Mouse (Mus musculus) layer of hippocampus, adult 9-10 months (tissue): ENCODE results near the gene Cfap298.

Source experiments
- DNase-seq: peaks from one replicate; pipeline ENCODE4 v3.0.0; 2022; ENCODE audit warnings: low spot score

Cfap298 gene

DNA sequence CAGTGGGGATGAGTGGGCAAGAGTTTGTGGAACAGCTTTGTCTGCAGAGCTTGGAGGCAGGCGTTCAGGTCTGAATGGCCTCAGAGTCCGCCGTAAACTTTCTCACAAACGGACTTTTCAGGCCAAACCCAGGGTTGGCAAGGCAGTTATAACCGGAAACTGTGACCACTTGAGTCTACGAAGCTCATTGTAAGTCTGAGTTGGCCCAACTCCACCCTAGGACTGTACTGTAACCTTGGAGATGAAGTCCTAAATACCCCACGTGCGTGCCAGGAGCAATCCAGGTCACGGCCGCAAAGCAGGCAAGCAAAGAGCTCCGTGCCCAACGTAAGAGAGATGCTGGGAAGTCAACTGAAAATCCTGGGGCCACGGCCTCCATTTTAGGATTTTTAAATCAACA, 23.1 kb downstream of the Cfap298 start:
- no peak for DNase-seq

DNA sequence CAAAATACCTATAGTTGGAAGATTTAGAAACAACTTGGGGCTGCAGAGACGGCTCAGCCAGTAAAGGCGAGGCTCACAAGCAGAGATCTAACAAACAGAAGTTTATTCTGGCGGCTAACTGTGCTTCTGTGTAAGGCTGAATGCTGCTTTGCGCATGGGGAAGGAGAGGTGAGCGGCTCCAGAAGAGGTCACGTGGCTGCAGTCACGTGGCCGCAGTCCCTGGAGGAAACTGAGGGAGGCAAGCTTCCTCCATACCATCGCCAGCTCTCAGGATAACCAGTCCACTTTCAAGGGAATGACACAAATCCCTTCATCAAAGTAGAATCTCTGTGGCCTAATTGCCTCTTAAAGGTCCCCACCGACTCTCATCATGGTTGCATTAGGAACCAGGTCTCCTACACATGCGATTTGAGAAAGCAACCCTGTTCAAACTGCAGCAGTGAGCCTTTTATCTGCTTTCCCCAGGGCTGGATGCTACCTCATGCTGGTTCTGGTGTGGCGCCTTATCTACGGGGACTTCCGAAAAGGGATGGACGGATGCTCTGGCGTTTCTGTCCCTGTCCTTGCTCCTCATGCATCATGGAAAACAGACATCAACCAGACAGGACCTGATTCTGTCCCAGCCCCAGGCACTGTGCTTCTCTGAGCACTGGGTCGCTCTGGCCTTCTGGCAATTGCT, 23.9 kb downstream of the Cfap298 start:
- DNase-seq = no peak

DNA sequence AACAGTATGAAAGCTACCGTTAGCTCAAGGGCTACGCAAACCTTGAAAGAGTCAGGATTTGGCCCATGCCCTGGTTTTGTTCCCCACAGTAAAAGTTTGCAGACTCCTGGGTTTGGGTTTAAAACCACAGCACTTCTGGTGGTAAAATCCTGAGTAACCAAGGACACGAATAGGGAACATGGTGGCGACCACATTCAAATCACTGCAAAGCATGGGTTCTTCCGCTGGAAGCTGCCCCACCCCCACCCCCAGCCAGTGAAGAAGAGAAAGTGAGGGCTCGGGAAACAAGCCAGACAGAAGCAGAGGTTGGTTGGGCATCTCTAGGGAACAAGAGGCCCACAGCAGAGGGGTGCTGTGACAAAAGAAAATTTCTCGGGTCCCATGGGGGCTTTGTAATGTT, 27.7 kb downstream of the Cfap298 start:
- DNase-seq = no peak

DNA sequence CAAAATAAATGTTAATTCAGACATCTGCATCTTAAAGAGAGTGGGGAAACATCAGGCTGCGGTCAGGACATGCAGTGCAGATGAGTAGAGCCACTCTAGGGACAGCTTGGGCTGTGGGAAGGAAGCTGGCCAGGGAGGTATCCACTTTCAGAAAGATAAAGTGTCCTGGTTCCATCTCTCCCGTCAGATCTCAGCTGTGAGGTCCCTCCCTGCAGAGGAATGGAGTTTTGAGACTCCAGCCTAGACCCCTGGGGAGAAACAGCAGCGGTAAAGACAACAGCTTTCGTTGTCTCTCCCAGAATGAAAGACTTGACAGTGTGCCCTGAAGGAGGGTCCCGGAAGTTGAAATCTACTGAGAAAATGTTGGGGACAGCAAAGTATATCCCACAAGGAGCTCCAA, 31.6 kb downstream of the Cfap298 start:
- DNase-seq = no peak

DNA sequence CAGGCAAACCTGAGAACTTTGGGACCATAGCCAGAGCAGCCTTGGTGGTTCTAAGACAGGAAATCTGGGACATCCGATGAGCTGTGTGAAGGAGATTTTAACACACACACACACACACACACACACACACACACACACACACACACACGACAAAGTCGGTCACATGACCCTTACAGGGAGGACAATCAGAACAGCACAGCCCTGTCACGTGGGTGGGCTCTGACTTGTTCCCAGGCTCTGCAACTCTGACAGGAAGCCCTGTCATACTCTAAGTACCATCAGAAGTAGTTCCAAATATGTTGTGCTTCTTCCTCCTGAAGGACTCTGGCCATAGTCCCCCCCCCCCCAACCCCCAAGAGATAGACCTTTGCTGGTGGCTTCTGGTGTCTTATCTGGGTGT, 33.5 kb downstream of the Cfap298 start:
- no peak for DNase-seq

DNA sequence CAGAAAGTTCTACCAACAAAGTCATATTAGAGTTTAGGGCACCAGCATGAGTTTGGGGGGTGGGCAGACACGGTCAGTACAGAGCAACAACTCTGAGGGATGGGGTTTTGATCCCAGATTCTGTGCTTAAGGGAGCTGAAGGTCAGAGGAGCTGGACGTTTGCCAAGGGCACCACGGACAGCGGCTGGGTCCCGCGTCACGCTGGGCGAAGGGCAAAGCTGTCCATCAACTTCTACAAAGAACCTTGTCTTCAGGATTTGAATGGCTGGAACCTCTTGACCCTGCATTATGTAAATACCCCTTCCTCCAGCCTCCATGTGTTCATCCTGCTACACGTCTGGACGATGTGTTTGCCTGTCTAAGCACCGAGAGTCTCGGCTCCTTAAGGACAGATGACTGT, 35.4 kb downstream of the Cfap298 start:
- DNase-seq = no peak

DNA sequence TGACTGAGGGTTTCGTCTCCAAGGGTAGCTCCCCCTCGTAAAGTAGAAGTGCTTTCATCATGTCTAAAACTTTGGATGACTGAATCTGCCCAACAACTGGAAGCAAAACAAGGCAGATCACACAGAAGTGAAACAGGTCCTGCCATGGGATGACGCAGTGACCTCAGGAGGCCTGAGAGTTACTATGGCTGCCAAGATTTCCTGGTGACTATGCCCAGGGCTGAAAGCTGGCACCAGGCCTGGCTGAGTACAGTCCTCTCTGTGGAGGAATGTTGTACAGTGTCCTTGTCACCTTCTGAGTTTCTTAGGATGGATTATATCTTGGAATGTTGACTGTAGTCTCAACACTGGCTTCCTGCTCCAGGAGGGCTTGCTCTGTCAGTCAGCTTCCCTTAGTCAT, 37.3 kb downstream of the Cfap298 start:
- no peak for DNase-seq

DNA sequence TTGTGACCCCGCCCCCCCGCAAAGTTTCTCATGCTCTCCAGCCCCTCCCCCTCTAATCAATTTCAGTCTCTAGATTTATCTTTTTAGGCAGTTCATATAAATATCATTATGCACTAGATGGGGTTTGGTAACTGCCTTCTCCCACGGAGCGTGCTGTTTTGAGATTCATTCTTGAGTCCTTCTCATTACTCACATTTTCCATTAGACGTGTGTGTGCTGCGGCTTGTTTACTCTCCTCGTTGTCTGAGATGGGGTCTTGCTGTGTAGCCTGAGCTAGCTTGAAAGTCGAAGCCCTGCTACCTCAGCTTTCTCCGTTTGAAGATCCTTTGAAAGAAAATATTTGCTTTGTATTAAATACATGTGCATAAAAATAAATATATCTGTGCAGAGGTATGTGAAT, 41.1 kb downstream of the Cfap298 start:
- DNase-seq = no peak

DNA sequence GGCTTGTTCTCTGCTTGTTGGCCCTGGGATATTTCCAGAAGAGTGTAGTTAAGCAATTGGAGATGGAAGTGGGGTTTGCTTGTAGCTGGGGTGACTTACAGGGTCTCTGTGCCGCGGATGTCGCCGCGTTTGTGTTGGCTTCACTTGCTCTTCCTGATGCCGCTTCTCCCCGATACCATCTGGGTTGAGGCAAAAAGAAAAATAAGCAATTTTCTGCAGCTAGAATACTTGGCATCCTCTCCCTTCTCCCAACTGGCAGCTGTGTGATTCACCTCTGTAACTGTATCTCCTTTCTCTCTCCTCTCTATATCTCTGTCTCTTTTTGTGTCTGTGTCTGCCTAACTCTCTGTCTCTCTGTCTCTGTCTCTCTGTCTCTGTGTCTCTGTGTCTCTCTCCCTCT, 41.9 kb downstream of the Cfap298 start:
- no peak for DNase-seq

DNA sequence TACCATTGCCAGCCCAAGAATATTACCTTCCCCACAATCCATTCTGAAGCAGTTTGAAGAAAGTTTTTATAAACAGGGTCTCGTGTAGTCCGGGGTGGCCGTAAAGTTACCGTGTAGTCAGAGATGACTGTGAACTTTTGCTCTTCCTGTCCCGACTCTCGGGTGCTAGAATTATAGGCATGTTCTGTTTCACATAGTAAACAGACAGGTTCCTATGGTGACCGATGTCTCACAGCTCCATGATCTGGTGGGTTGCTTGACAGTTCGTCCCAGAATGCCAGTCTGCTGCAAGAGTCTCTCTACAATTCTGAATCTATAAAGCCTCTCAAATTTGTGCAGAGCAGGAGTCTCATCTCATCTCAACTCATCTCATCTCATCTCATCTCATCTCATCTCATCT, 42.8 kb downstream of the Cfap298 start:
- DNase-seq = no peak

DNA sequence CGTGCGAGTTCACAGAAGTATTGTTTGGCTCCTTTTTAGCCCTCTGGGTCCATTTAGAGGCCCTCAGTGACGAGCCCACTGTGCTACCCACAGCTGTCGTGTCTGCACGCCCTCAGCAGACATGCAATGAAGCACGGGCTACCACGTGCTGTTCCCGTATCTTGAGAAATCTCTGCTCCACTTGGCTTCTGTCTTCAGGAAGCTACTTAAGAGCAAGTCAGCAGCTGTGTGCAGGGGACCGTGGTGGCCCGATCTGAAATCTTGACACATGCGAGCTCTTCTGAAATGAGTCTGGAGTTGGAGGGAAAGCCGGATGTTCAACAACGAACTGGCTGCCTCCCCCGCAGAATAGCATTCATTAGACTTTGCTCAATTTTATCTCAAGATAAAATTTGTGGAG, 43.3 kb downstream of the Cfap298 start:
- no peak for DNase-seq

DNA sequence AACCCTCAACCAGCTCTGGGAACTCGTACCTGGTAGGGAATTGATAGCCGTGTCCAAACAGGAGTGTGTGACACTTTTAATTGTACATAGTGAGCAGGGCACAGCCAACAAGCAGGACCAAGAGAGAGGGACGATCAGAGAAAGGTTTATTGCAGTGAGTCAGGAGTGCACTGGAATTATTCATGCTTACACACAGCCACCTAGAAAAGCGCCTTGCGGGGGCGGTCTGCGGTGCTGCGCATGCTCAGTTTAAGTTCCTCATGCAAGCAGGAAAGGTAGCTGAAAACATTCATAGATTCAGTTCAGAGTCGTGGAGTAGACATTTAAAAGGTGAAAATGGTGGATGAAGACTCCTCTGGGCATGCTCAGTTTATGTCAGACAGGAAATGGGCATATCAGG, 44.2 kb downstream of the Cfap298 start:
- no peak for DNase-seq

DNA sequence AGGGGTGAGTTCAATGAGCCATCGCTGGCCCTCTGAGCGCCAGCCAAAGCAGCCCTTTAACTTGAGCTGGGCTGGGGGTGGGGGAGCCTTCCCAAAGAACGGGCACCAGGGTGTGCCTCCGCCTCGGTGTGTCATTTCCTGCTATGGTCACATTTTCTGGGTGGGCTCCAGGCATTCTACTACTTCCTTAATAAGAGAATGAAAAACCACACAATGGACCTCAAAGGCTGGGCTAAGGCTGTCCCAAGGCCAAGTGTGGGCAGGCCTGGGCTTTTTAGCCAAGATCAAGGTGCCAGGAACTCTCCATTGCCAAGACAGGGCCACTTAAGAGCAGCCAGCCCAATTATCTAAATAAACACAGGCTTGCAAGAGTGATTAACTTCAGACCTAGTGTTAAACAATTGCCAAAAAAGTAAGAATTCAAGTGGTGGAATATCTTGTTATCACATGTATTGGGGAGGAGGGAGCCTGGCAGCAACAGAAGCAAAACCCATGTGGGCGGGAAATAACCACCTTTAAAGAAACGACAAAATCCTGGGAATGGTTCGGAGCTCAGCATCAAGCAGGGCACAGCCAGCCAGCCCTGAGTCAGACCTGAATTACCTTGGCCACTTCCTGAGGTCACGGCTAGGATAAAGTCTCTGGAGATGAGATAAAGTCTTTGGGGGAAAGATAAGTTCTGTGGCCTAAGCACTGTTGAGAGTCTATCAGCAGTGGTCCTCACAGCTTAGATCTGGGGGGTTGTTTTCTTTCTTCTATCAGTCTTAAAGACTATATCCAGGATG, 48.9 kb downstream of the Cfap298 start:
- DNase-seq = no peak

DNA sequence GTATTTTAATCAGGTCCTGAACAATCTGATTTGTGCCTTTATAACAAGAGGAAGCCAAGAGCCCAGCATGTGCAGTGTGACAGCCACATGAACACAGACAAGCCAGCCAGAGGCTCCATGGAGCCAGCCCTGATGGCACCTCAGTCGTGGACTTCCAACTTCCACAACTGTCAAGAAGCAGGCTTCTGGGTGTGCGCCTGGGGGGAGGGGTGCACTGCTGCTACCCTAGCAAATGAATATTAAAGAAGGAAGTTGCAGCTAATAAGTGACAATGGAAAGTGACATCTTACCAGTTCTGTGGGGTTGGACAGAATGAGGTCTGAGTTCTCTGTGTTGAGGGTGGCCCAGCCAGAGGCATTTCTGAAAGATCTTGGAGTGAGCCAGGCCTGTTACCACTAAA, 49.6 kb downstream of the Cfap298 start:
- DNase-seq = no peak

DNA sequence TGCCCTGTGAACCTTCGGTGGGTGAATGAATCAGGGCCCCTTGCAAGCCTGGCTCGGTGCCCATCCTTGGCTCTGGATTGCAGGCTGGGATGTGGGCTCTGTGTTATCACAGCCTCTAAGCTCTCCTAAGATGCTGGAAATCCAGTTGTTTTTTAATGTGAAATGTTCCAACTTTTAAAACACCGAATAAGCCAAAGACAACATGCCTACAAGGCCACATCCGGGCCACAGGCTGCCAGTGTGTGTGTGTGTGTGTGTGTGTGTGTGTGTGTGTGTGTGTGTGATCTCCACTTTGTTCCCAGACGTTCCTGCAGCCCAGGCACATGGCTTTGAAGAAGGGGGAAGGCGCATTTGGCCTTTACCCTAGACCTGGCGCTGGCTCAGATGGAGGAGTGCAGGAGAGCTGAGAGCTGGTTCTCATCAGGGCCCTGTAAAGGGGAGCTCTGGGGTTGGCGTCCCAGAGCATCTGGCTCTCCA, 52.4 kb downstream of the Cfap298 start:
- no peak for DNase-seq

DNA sequence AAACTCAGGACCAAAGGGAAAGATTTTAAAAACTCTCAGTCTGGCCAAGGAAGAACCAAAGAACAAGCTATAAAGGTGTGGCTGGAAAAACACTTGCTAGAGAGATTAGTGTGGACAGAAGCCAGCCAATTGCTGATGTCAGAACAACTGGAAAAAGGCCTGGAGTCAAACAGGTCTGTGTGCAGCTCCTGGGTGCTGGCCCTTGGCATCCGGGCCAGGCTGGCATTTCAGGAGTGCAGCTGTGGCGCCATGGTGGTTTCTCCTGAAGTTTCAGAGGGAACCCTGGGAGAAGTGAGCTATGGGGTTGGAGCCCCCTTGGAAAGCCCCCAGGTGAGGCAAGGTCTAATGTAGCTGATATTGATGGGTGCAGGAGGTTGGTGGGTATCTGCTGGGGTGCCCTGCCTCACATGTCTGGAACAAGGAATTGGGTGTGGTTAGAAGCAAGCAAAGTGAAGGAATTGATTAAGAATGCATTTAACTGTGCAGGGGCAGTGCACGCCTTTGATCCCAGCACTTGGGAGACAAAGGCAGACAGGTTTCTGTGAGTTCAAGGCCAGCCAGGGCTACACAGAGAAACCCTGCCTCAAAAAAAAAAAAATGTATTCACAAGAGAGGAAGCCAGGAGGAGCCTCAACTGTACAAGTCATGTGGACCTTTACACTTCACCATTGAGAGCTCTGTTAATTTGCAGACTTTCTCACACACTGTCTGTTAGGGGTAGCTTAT, 56.6 kb downstream of the Cfap298 start:
- DNase-seq = no peak
